Mouse (Mus musculus) limb, embryonic 14.5 days (tissue): ENCODE data around the gene Apobec2. TPM values are rescaled to one million over a fixed set of nuclear protein-coding genes. Genes with fewer than 3 reads are reported as not detected.

Source experiments
- ATAC-seq: fragments of 200-750 bp; cut with Nextera tagmentation; 2 replicates; pipeline ENCODE4 v1.8.0; 2017; ENCODE audit warnings: low read depth, moderate number of reproducible peaks, moderate TSS enrichment; ENCODE audit not compliant: low FRiP score
- DNase-seq: peaks from one replicate; pipeline ENCODE4 v3.0.0-alpha.2; 2015; ENCODE audit warnings: low spot score
- H3K27ac ChIP-seq: fragments of 300-500 bp; sonication (generic); replicated peaks from 2 replicates; pipeline ENCODE4 v1.5.1; 2014; ENCODE audit warnings: low read depth, mild to moderate bottlenecking, low read length, moderate library complexity, mixed read lengths
- H3K27me3 ChIP-seq: fragments of 300-500 bp; sonication (generic); 2 replicates; pipeline ENCODE4 v1.6.1; 2014; ENCODE audit warnings: low read length, mixed read lengths; ENCODE audit not compliant: control insufficient read depth, insufficient read depth
- H3K36me3 ChIP-seq: fragments of 300-500 bp; sonication (generic); 2 replicates; pipeline ENCODE4 v1.6.1; 2014; ENCODE audit warnings: mild to moderate bottlenecking, low read length, moderate library complexity, mixed read lengths; ENCODE audit not compliant: control insufficient read depth, insufficient read depth
- H3K4me1 ChIP-seq: fragments of 300-500 bp; sonication (generic); 2 replicates; pipeline ENCODE4 v1.6.1; 2014; ENCODE audit warnings: antibody characterized with exemption, low read length, mixed read lengths; ENCODE audit not compliant: control insufficient read depth, insufficient read depth
- H3K4me2 ChIP-seq: fragments of 300-500 bp; sonication (generic); replicated peaks from 2 replicates; pipeline ENCODE4 v1.6.1; 2014; ENCODE audit warnings: low read depth, mild to moderate bottlenecking, low read length, moderate library complexity; ENCODE audit not compliant: severe bottlenecking
- H3K4me3 ChIP-seq: fragments of 300-500 bp; sonication (generic); replicated peaks from 2 replicates; pipeline ENCODE4 v1.5.1; 2014; ENCODE audit warnings: low read length
- H3K9ac ChIP-seq: fragments of 300-500 bp; sonication (generic); 2 replicates; pipeline ENCODE4 v1.6.1; 2014; ENCODE audit warnings: mild to moderate bottlenecking, low read depth, low read length, moderate library complexity; ENCODE audit not compliant: severe bottlenecking
- H3K9me3 ChIP-seq: fragments of 300-500 bp; sonication (generic); 2 replicates; pipeline ENCODE4 v1.6.1; 2016; ENCODE audit warnings: low read length; ENCODE audit not compliant: control insufficient read depth
- POLR2A ChIP-seq: fragments of 200-500 bp; IDR thresholded peaks from 2 replicates; pipeline ENCODE4 v1.8.0; 2012; ENCODE audit warnings: inconsistent platforms, mild to moderate bottlenecking, moderate library complexity, borderline replicate concordance; ENCODE audit not compliant: insufficient read depth, insufficient read length; ENCODE audit errors: extremely low read depth
- WGBS: fragments of 180-500 bp; shearing (Covaris S2); extraction: QIAGEN DNeasy Blood & Tissue Kit; methylation state at CpG from one replicate; pipeline ENCODE4 v1.1.7; 2014; 5-methylcytosine and 5-hydroxymethylcytosine counted together
- polyA plus RNA-seq, 2 experiments: library from polyadenylated mRNA; depleted of rRNA in 1 of 2; stranded (reverse) in 1 of 2; unstranded in 1 of 2; fragments of >200 nt; fragmentation: Nextera tagmentation in 1 of 2; extraction: Ambion mirVana in 1 of 2; gene quantifications; 2 replicates each; pipeline versions ENCODE4 v1.2.1 to v1.2.3; 2012 to 2014

The Apobec2 gene
- polyA plus RNA-seq, 2 experiments: 25.0 to 42.5 TPM

- Histone ChIP-seq H3K27ac (peak overlapping the region; percentile 81; the same call in 1 of the 2 replicates), H3K4me1 (peaks cover 11% of the 10 kb centered on the region), H3K36me3 (no peaks in the 10 kb centered on the region), H3K4me3 (no peak overlapping the region), H3K4me2 (no peak overlapping the region), H3K27me3 (no peaks in the 10 kb centered on the region), H3K9ac (no peak overlapping the region), H3K9me3 (no peaks in the 10 kb centered on the region)
- ATAC-seq (no peak), DNase-seq (peak; percentile 32)
- no peak for TF ChIP-seq POLR2A
- WGBS: 65% methylated on average over 1 of the region's 1 CpGs
Measured at GRCm38 (mm10) chr17:48436487-48436886, 3.8 kb upstream of the Apobec2 start.

- no peak for DNase-seq
- no peak for ATAC-seq
- Histone ChIP-seq H3K27me3 (no peaks in the 10 kb centered on the region), H3K4me3 (no peak overlapping the region), H3K9ac (no peak overlapping the region), H3K27ac (no peak overlapping the region), H3K4me2 (no peak overlapping the region), H3K4me1 (peaks cover 17% of the 10 kb centered on the region), H3K36me3 (no peaks in the 10 kb centered on the region), H3K9me3 (no peaks in the 10 kb centered on the region)
- TF ChIP-seq POLR2A: no peak
- 78% methylated on average over 5 of the region's 5 CpGs for WGBS
Measured at GRCm38 (mm10) chr17:48434479-48434878, 1.7 kb upstream of the Apobec2 start.

DNA sequence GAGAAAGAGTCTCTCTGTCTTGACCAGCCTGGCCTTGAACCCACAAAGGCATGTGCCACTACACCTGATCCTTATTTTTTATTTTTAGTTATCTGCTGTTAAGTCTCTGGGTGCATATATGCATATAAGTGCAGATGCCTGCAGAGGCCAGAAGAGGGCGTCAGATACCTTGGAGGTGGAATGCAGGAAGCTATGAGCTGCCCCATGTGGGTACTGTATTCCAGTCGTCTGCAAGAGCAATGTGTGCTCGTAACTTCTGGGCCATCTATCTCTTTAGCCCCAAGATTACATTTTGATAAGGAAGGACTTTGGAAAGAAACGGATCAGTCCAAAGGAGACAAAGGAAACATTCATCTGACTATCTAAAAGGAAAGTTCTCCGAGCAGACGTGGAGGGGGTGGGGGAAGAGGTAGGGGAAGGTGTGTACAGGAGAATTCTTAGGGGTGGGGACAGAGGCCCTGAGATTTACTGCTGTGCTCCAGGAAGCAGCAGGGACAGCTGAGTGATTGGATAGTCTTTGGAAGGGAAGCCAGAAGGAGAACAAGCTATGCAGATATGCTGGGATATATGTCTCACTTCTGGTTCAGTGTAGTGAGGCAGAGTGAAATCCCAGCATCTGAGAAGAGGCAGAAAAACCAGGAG lies 1.1 kb upstream of the Apobec2 start:
- Histone ChIP-seq H3K9ac (no peak overlapping the region), H3K9me3 (no peaks in the 10 kb centered on the region), H3K27me3 (no peaks in the 10 kb centered on the region), H3K36me3 (no peaks in the 10 kb centered on the region), H3K4me3 (no peak overlapping the region), H3K4me1 (peaks cover 17% of the 10 kb centered on the region), H3K27ac (no peak overlapping the region), H3K4me2 (no peak overlapping the region)
- ATAC-seq (no peak), DNase-seq (no peak)
- no peak for TF ChIP-seq POLR2A
- WGBS: 57% methylated on average over 6 of the region's 6 CpGs

GRCm38 (mm10) chr17:48433006-48433655 lies 401 bp upstream of the Apobec2 start:
- Histone ChIP-seq H3K4me2 (no peak overlapping the region), H3K4me1 (peaks cover 20% of the 10 kb centered on the region), H3K9me3 (no peaks in the 10 kb centered on the region), H3K27me3 (no peaks in the 10 kb centered on the region), H3K9ac (no peak overlapping the region), H3K36me3 (no peaks in the 10 kb centered on the region), H3K4me3 (no peak overlapping the region), H3K27ac (no peak overlapping the region)
- 76% methylated on average over 20 of the region's 20 CpGs for WGBS
- ATAC-seq (no peak), DNase-seq (no peak)
- no peak for TF ChIP-seq POLR2A

- H3K4me3 ChIP-seq: no peak overlapping the region
- no peak for DNase-seq
- H3K27me3 ChIP-seq: no peaks in the 10 kb centered on the region
- 69% methylated on average over 5 of the region's 5 CpGs for WGBS
- no peak overlapping the region for H3K4me2 ChIP-seq
- TF ChIP-seq POLR2A: no peak
- H3K36me3 ChIP-seq: no peaks in the 10 kb centered on the region
- no peak overlapping the region for H3K27ac ChIP-seq
- no peak for ATAC-seq
- H3K9ac ChIP-seq: no peak overlapping the region
- H3K9me3 ChIP-seq: no peaks in the 10 kb centered on the region
- peaks cover 28% of the 10 kb centered on the region for H3K4me1 ChIP-seq
Measured at GRCm38 (mm10) chr17:48431054-48431453, 1.7 kb downstream of the Apobec2 start.
